Mouse (Mus musculus) C2C12 (cell line): ENCODE data around the gene Zic5.
"Not testable (repeated sequence)": the region's sequence is repeated elsewhere in the genome, so short reads cannot be mapped to it uniquely, and the experiment has no call there.

Experiments used
- CTCF ChIP-seq: IDR thresholded peaks from one replicate; pipeline ENCODE4 v1.5.1; 2011; ENCODE audit not compliant: control insufficient read depth, insufficient read depth, insufficient read length
- FOSL1 ChIP-seq: IDR thresholded peaks from one replicate; pipeline ENCODE4 v1.8.0; 2011; ENCODE audit warnings: mild to moderate bottlenecking, low read length; ENCODE audit not compliant: poor library complexity, insufficient read depth, severe bottlenecking
- MAX ChIP-seq: IDR thresholded peaks from one replicate; pipeline ENCODE4 v1.6.1; 2011; ENCODE audit warnings: mild to moderate bottlenecking, control low read depth
- MYOD1 ChIP-seq: IDR thresholded peaks from one replicate; pipeline ENCODE4 v1.6.1; 2011; ENCODE audit warnings: low read depth; ENCODE audit not compliant: control insufficient read depth, insufficient read length
- MYOG ChIP-seq: IDR thresholded peaks from one replicate; pipeline ENCODE4 v1.6.1; 2011; ENCODE audit not compliant: control insufficient read depth, insufficient read length; ENCODE audit errors: extremely low read depth
- USF1 ChIP-seq: IDR thresholded peaks from one replicate; pipeline ENCODE4 v1.6.1; 2011; ENCODE audit warnings: low read depth, mild to moderate bottlenecking, control low read depth, moderate library complexity

GRCm38 (mm10) chr14:122463734-122464341 is 1.6 kb downstream of the Zic5 start:
- not testable (repeated sequence) for TF ChIP-seq USF1, CTCF, MYOD1, MYOG, FOSL1, MAX
